11 mouse cellular contexts compared by ENCODE assay signal in genomic region chr11:103707005-103707404, GRCm38 (mm10). TPM values are rescaled to one million over a fixed set of nuclear protein-coding genes. Genes with fewer than 3 reads are reported as not detected.
DNase-seq lines count a peak whose midpoint lies in the region; ATAC-seq lines count a peak whose summit lies in the region.
"Had no signal": no experiment of that assay in that cellular context is flagged by ENCODE, and none has a peak within 500 bp of the region (broad histone marks: within the 10 kb centered on the region; RNA-seq: fewer than 3 reads in every experiment).

No protein-coding gene starts in this region.

- 65% methylated on average over 8 of the region's 8 CpGs for WGBS in hindbrain, embryonic 14.5 days
- WGBS in hindbrain, embryonic 16.5 days: 55% methylated on average over 8 of the region's 8 CpGs

- no peaks in the 10 kb centered on the region for H3K9me3 ChIP-seq in hindbrain, embryonic 14.5 days (ENCODE audit: control insufficient read depth, low read length)
- no peaks in the 10 kb centered on the region for H3K9me3 ChIP-seq in hindbrain, embryonic 16.5 days (ENCODE audit: control insufficient read depth, low read length)

- no peak for ATAC-seq in hindbrain, embryonic 14.5 days (ENCODE audit: low FRiP score)
- ATAC-seq in hindbrain, embryonic 16.5 days: no peak
- ATAC-seq: hindbrain, postnatal 0 days had no signal

- DNase-seq in adrenal gland, adult 2 months: peak; percentile 75
- peak; percentile 46 for DNase-seq in adrenal gland, postnatal 25 days
- peak; percentile 52 to 61 for DNase-seq in heart, postnatal 14 days
- DNase-seq in lung, adult 18-20 months: peak; percentile 72 to 79
- DNase-seq in urinary bladder, postnatal 14 days (ENCODE audit: low spot score): no peak
- DNase-seq in layer of hippocampus, adult 9-10 months (ENCODE audit: low spot score): no peak
- no peak for DNase-seq in hindbrain, embryonic 14.5 days (ENCODE audit: low spot score)
- DNase-seq: cerebellum, adult 11-12 months had no signal

- H3K4me2 ChIP-seq in hindbrain, embryonic 14.5 days (replicated peaks): no peak overlapping the region
- no peak overlapping the region for H3K4me2 ChIP-seq in hindbrain, embryonic 16.5 days (ENCODE audit: low read length)

- no peaks in the 10 kb centered on the region for H3K4me1 ChIP-seq in hindbrain, embryonic 14.5 days (replicated peaks; ENCODE audit: control insufficient read depth, insufficient read depth, low read length)
- no peaks in the 10 kb centered on the region for H3K4me1 ChIP-seq in hindbrain, embryonic 16.5 days (ENCODE audit: control insufficient read depth, insufficient read depth, low read depth, low read length)

- no peak overlapping the region for H3K9ac ChIP-seq in hindbrain, embryonic 14.5 days
- H3K9ac ChIP-seq in hindbrain, embryonic 16.5 days (ENCODE audit: low read depth, low read length): no peak overlapping the region

- H3K27me3 ChIP-seq in hindbrain, embryonic 14.5 days (ENCODE audit: control insufficient read depth, insufficient read depth, low read length): no peaks in the 10 kb centered on the region
- H3K27me3 ChIP-seq in hindbrain, embryonic 16.5 days (replicated peaks; ENCODE audit: control insufficient read depth, insufficient read depth, low read length): no peaks in the 10 kb centered on the region

- no peaks in the 10 kb centered on the region for H3K36me3 ChIP-seq in hindbrain, embryonic 14.5 days (replicated peaks; ENCODE audit: control insufficient read depth, insufficient read depth)
- H3K36me3 ChIP-seq in hindbrain, embryonic 16.5 days (ENCODE audit: control insufficient read depth, insufficient read depth, low read length): no peaks in the 10 kb centered on the region

- intact Hi-C loops in heart, postnatal 14 days (cut with DNase I): no loop called here

- H3K4me3 ChIP-seq in hindbrain, embryonic 14.5 days (replicated peaks; ENCODE audit: low read length): no peak overlapping the region
- no peak overlapping the region for H3K4me3 ChIP-seq in hindbrain, embryonic 16.5 days (ENCODE audit: low read length)

- H3K27ac ChIP-seq in hindbrain, embryonic 14.5 days: no peak overlapping the region
- no peak overlapping the region for H3K27ac ChIP-seq in hindbrain, embryonic 16.5 days (ENCODE audit: low read depth, low read length)
- H3K27ac ChIP-seq: hindbrain, postnatal 0 days had no signal

RNA-seq across cellular contexts. Expression of gene Gosr2, which starts 9.3 kb away (rescaled TPM):
- 100 to 1,000 TPM in 1 of 2 experiments, 10 to 100 TPM in 1; 82.7 to 101 TPM for total RNA-seq in adrenal gland, adult 2 months (2021)
- polyA plus RNA-seq in adrenal gland, adult 2 months (2012; rRNA removed): 56.3 and 76.7 TPM in 2 replicates
- total RNA-seq in adrenal gland, postnatal 25 days (2021): 76.0 and 82.7 TPM in 2 replicates
- 10 to 100 TPM; 41.2 to 43.1 TPM for total RNA-seq in heart, postnatal 14 days (2021)
- polyA plus RNA-seq in hindbrain, embryonic 14.5 days (2014; fragmentation: Nextera tagmentation; extraction: Ambion mirVana): 93.0 and 97.6 TPM in 2 replicates
- 95.6 and 97.5 TPM in 2 replicates for polyA plus RNA-seq in hindbrain, embryonic 16.5 days (2015; fragmentation: Nextera tagmentation; extraction: Ambion mirVana)

RNA-seq across cellular contexts. Expression of gene Wnt9b, which starts 42.6 kb away (rescaled TPM):
- under 1 TPM; 0.09 to 0.45 TPM for total RNA-seq in adrenal gland, adult 2 months (2021)
- 0.40 and 0.47 TPM in 2 replicates for polyA plus RNA-seq in adrenal gland, adult 2 months (2012; rRNA removed)
- 0.12 TPM in 1 of 2 replicates, not detected in the other for total RNA-seq in adrenal gland, postnatal 25 days (2021)
- total RNA-seq in heart, postnatal 14 days (2021): under 1 TPM; 0.80 to 0.84 TPM
- polyA plus RNA-seq in hindbrain, embryonic 14.5 days (2014; fragmentation: Nextera tagmentation; extraction: Ambion mirVana): 0.16 and 0.19 TPM in 2 replicates
- 0.54 and 0.56 TPM in 2 replicates for polyA plus RNA-seq in hindbrain, embryonic 16.5 days (2015; fragmentation: Nextera tagmentation; extraction: Ambion mirVana)

RNA-seq across cellular contexts. Expression of gene Rprml, which starts 57.6 kb away (rescaled TPM):
- under 1 TPM in 1 of 2 experiments, not detected in 1; 0.48 TPM for total RNA-seq in adrenal gland, adult 2 months (2021)
- 1.1 and 1.2 TPM in 2 replicates for polyA plus RNA-seq in adrenal gland, adult 2 months (2012; rRNA removed)
- 0.64 TPM in 1 of 2 replicates, not detected in the other for total RNA-seq in adrenal gland, postnatal 25 days (2021)
- total RNA-seq in heart, postnatal 14 days (2021): not detected
- 0.35 TPM in 1 of 2 replicates, not detected in the other for polyA plus RNA-seq in hindbrain, embryonic 14.5 days (2014; fragmentation: Nextera tagmentation; extraction: Ambion mirVana)
- polyA plus RNA-seq in hindbrain, embryonic 16.5 days (2015; fragmentation: Nextera tagmentation; extraction: Ambion mirVana): 2.6 and 3.5 TPM in 2 replicates
- polyA plus RNA-seq: limb, embryonic 11.5 days had no signal

Comparison
In these comparisons a context has a peak if more than half of its experiments do, and no peak if none do; other contexts are left out.
1. DNase-seq: peak in adrenal gland, adult 2 months (single experiment), adrenal gland, postnatal 25 days (single experiment), heart, postnatal 14 days (2 of 2) and lung, adult 18-20 months (2 of 2); none in urinary bladder, postnatal 14 days (single experiment), layer of hippocampus, adult 9-10 months (single experiment) and hindbrain, embryonic 14.5 days (single experiment).